Mouse (Mus musculus): ENCODE data around the gene Stx5a. TPM values are rescaled to one million over a fixed set of nuclear protein-coding genes. Genes with fewer than 3 reads are reported as not detected.
A peak's percentile ranks its signal among the peaks of the same experiment; 100 is the strongest.

Gene Stx5a
- polyA plus RNA-seq, 1 experiment from 2014 or later: 120 TPM

- H3K4me2 ChIP-seq: peak within 1 kb of the TSS; percentile 95
- H3K4me3 ChIP-seq: peak within 1 kb of the TSS; percentile 85
- peak; percentile 94 for ATAC-seq (ENCODE audit: low FRiP score)
- WGBS: under 1% methylated on average over 32 of the region's 32 CpGs
- no peaks in the 10 kb centered on the region; the same call in 1 of the 2 replicates for H3K27me3 ChIP-seq
- no peaks in the 10 kb centered on the region for H3K9me3 ChIP-seq
- peak within 1 kb of the TSS; percentile 87 for H3K9ac ChIP-seq
- peaks cover 22% of the 10 kb centered on the region for H3K4me1 ChIP-seq (replicated peaks)
- H3K27ac ChIP-seq: peak within 1 kb of the TSS; percentile 81
- peaks cover 32% of the 10 kb centered on the region for H3K36me3 ChIP-seq
Observed at GRCm38 (mm10) chr19:8735389-8736159, 5.6 kb upstream of the Stx5a start, which contains the start of gene Wdr74. TSS of gene Wdr74 (plus strand) at chr19:8735827.

DNA sequence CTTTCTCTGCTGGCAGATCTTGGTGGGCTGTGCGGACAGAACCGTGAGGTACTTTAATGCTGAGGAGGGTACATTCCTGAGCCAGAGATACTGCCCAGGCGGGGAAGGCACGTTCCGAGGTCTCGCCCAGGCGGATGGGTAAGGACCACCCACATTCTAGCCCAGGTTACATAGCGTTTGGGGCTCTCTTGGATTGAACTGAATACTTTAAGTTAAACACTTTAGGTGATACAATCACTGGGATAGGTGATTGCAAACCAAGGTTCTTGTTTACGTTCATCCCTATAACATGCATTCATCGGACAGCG is 5.1 kb upstream of the Stx5a start:
- WGBS: 2% methylated on average over 11 of the region's 11 CpGs
- peaks cover 27% of the 10 kb centered on the region for H3K4me1 ChIP-seq (replicated peaks)
- H3K36me3 ChIP-seq: peaks cover 32% of the 10 kb centered on the region
- peak overlapping the region; percentile 87 for H3K9ac ChIP-seq
- H3K27ac ChIP-seq: peak overlapping the region; percentile 81; the same call in 1 of the 2 replicates
- peak overlapping the region; percentile 85 for H3K4me3 ChIP-seq
- peak; percentile 49 for ATAC-seq (ENCODE audit: low FRiP score)
- peak overlapping the region; percentile 95 for H3K4me2 ChIP-seq
- H3K27me3 ChIP-seq: no peaks in the 10 kb centered on the region; the same call in 1 of the 2 replicates
- H3K9me3 ChIP-seq: no peaks in the 10 kb centered on the region

GRCm38 (mm10) chr19:8738911-8739310 is 2.3 kb upstream of the Stx5a start:
- H3K9me3 ChIP-seq: no peaks in the 10 kb centered on the region
- no peak overlapping the region for H3K4me2 ChIP-seq
- H3K27me3 ChIP-seq: no peaks in the 10 kb centered on the region
- peaks cover 44% of the 10 kb centered on the region for H3K36me3 ChIP-seq
- 90% methylated on average over 7 of the region's 7 CpGs for whole genome bisulfite sequencing
- no peak overlapping the region for H3K4me3 ChIP-seq
- ATAC-seq (ENCODE audit: low FRiP score): no peak
- H3K27ac ChIP-seq: no peak overlapping the region
- peaks cover 41% of the 10 kb centered on the region for H3K4me1 ChIP-seq (replicated peaks)
- H3K9ac ChIP-seq: no peak overlapping the region

GRCm38 (mm10) chr19:8739646-8740045 is 1.6 kb upstream of the Stx5a start:
- Histone ChIP-seq H3K4me1 (replicated peaks) (peaks cover 41% of the 10 kb centered on the region), H3K27me3 (no peaks in the 10 kb centered on the region), H3K36me3 (peaks cover 51% of the 10 kb centered on the region), H3K4me3 (no peak overlapping the region), H3K4me2 (no peak overlapping the region), H3K9me3 (no peaks in the 10 kb centered on the region), H3K27ac (no peak overlapping the region), H3K9ac (no peak overlapping the region)
- 94% methylated on average over 6 of the region's 6 CpGs for WGBS
- ATAC-seq (ENCODE audit: low FRiP score): no peak

- peaks cover 61% of the 10 kb centered on the region for H3K36me3 ChIP-seq
- H3K27me3 ChIP-seq: no peaks in the 10 kb centered on the region
- peak within 1 kb of the TSS; percentile 93 for H3K9ac ChIP-seq
- peak within 1 kb of the TSS; percentile 96 for H3K27ac ChIP-seq
- WGBS: 70% methylated on average over 14 of the region's 14 CpGs
- H3K9me3 ChIP-seq: no peaks in the 10 kb centered on the region
- H3K4me3 ChIP-seq: peak within 1 kb of the TSS; percentile 92
- H3K4me1 ChIP-seq (replicated peaks): peaks cover 36% of the 10 kb centered on the region
- peak within 1 kb of the TSS; percentile 98 for H3K4me2 ChIP-seq
- ATAC-seq (ENCODE audit: low FRiP score): no peak
Observed at GRCm38 (mm10) chr19:8740603-8741002, 610 bp upstream of the Stx5a start, which contains the start of gene 1700092M07Rik. TSS of gene 1700092M07Rik (plus strand) at chr19:8740718.

DNA sequence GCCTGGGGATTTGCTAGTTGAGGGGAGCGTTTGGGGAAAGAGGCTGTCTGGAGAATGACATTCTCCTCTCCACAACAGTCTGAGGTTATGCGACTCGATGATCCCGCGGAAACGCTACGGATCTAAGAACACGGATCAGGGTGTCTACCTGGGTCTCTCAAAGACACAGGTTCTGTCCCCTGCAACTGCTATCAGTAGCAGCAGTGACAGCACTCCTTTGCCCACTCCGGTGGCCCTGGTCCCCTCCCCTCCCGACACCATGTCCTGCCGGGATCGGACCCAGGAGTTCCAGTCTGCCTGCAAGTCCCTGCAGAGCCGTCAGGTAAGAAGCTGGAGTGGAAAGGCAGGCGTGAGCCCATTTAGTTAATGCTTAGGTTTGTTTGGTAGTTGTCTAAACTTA is 963 bp downstream of the Stx5a start:
- Histone ChIP-seq H3K36me3 (peaks cover 76% of the 10 kb centered on the region), H3K9ac (peak overlapping the region; percentile 93), H3K27me3 (no peaks in the 10 kb centered on the region), H3K27ac (peak overlapping the region; percentile 96), H3K4me3 (peak overlapping the region; percentile 92), H3K9me3 (no peaks in the 10 kb centered on the region), H3K4me1 (replicated peaks) (peaks cover 25% of the 10 kb centered on the region), H3K4me2 (peak overlapping the region; percentile 98)
- no peak for ATAC-seq (ENCODE audit: low FRiP score)
- WGBS: 21% methylated on average over 14 of the region's 14 CpGs

GRCm38 (mm10) chr19:8745382-8745781 is 4.2 kb downstream of the Stx5a start:
- peaks cover 79% of the 10 kb centered on the region for H3K36me3 ChIP-seq
- H3K9me3 ChIP-seq: no peaks in the 10 kb centered on the region
- H3K9ac ChIP-seq: no peak overlapping the region
- no peak overlapping the region for H3K4me2 ChIP-seq
- no peaks in the 10 kb centered on the region for H3K27me3 ChIP-seq
- H3K4me1 ChIP-seq (replicated peaks): peaks cover 21% of the 10 kb centered on the region
- H3K27ac ChIP-seq: no peak overlapping the region
- H3K4me3 ChIP-seq: no peak overlapping the region
- no peak for ATAC-seq (ENCODE audit: low FRiP score)
- 94% methylated on average over 1 of the region's 1 CpGs for WGBS

- Histone ChIP-seq H3K4me3 (no peak overlapping the region), H3K4me1 (replicated peaks) (peaks cover 9% of the 10 kb centered on the region), H3K9me3 (no peaks in the 10 kb centered on the region), H3K36me3 (peaks cover 95% of the 10 kb centered on the region), H3K9ac (no peak overlapping the region), H3K27me3 (no peaks in the 10 kb centered on the region), H3K27ac (no peak overlapping the region), H3K4me2 (no peak overlapping the region)
- no peak for ATAC-seq (ENCODE audit: low FRiP score)
- WGBS: 66% methylated on average over 2 of the region's 2 CpGs
Observed at GRCm38 (mm10) chr19:8747368-8747767, 6.2 kb downstream of the Stx5a start.

GRCm38 (mm10) chr19:8755652-8756051 is 14.4 kb downstream of the Stx5a start:
- H3K9ac ChIP-seq: no peak overlapping the region
- H3K4me1 ChIP-seq (replicated peaks): peaks cover 27% of the 10 kb centered on the region
- H3K27me3 ChIP-seq: no peaks in the 10 kb centered on the region
- WGBS: 83% methylated on average over 3 of the region's 3 CpGs
- ATAC-seq (ENCODE audit: low FRiP score): no peak
- H3K9me3 ChIP-seq: no peaks in the 10 kb centered on the region
- H3K27ac ChIP-seq: no peak overlapping the region
- peaks cover 42% of the 10 kb centered on the region for H3K36me3 ChIP-seq
- peak overlapping the region; percentile 74 for H3K4me2 ChIP-seq
- peak overlapping the region; percentile 97; the same call in 1 of the 2 replicates for H3K4me3 ChIP-seq

- WGBS: under 1% methylated on average over 75 of the region's 75 CpGs
- ATAC-seq (ENCODE audit: low FRiP score): peak; percentile 94
Observed at GRCm38 (mm10) chr19:8756635-8757387, 15.6 kb downstream of the Stx5a start, which contains the start of gene Nxf1. TSS of gene Nxf1 (plus strand) at chr19:8757073.

GRCm38 (mm10) chr19:8757471-8757998 is 16.3 kb downstream of the Stx5a start:
- H3K4me1 ChIP-seq (replicated peaks): peaks cover 27% of the 10 kb centered on the region
- H3K27ac ChIP-seq: peak overlapping the region; percentile 94
- H3K9ac ChIP-seq: peak overlapping the region; percentile 98
- peak overlapping the region; percentile 74 for H3K4me2 ChIP-seq
- 9% methylated on average over 14 of the region's 14 CpGs for WGBS
- H3K4me3 ChIP-seq: peak overlapping the region; percentile 97
- no peaks in the 10 kb centered on the region for H3K27me3 ChIP-seq
- H3K9me3 ChIP-seq: no peaks in the 10 kb centered on the region
- peaks cover 31% of the 10 kb centered on the region for H3K36me3 ChIP-seq
- no peak; the same call in 1 of the 2 replicates for ATAC-seq (ENCODE audit: low FRiP score)

More at GRCm38 (mm10) chr19:8756635-8757387, 15.6 kb downstream of the Stx5a start, which contains the start of gene Nxf1:
- no peaks in the 10 kb centered on the region for H3K9me3 ChIP-seq
- peak within 1 kb of the TSS; percentile 97 for H3K4me3 ChIP-seq
- H3K4me1 ChIP-seq (replicated peaks): peaks cover 27% of the 10 kb centered on the region
- H3K9ac ChIP-seq: peak within 1 kb of the TSS; percentile 98
- no peaks in the 10 kb centered on the region for H3K27me3 ChIP-seq
- peak within 1 kb of the TSS; percentile 74 for H3K4me2 ChIP-seq
- H3K36me3 ChIP-seq: peaks cover 32% of the 10 kb centered on the region
- H3K27ac ChIP-seq: peak within 1 kb of the TSS; percentile 94

- no peak for ATAC-seq (ENCODE audit: low FRiP score)
- no peaks in the 10 kb centered on the region for H3K27me3 ChIP-seq
- H3K9me3 ChIP-seq: no peaks in the 10 kb centered on the region
- no peak overlapping the region for H3K27ac ChIP-seq
- peaks cover 36% of the 10 kb centered on the region for H3K36me3 ChIP-seq
- H3K4me3 ChIP-seq: no peak overlapping the region
- WGBS: 91% methylated on average over 2 of the region's 2 CpGs
- H3K4me1 ChIP-seq (replicated peaks): peaks cover 27% of the 10 kb centered on the region
- no peak overlapping the region for H3K9ac ChIP-seq
- H3K4me2 ChIP-seq: peak overlapping the region; percentile 74; the same call in 1 of the 2 replicates
Observed at GRCm38 (mm10) chr19:8758899-8759298, 17.7 kb downstream of the Stx5a start.
